Mouse (Mus musculus): ENCODE measurements around the gene Smdt1. TPM values are rescaled to one million over a fixed set of nuclear protein-coding genes. Genes with fewer than 3 reads are reported as not detected.

Smdt1 gene
- 10 to 100 TPM in 25 of 26 experiments, 1 to 10 TPM in 1; 9.2 to 43.0 (median 21.2) TPM for total RNA-seq (2018; cell fraction: chromatin; rRNA removed)
- 100 to 1,000 TPM; 168 to 308 (median 231) TPM for total RNA-seq (2018; cell fraction: cytosol; rRNA removed)
- total RNA-seq (2018; cell fraction: nucleus; rRNA removed) = 10 to 100 TPM; 18.5 to 85.0 (median 49.4) TPM
- polyA plus RNA-seq (2018) = 151 to 223 TPM (median 166 TPM) in 3 replicates

DNA sequence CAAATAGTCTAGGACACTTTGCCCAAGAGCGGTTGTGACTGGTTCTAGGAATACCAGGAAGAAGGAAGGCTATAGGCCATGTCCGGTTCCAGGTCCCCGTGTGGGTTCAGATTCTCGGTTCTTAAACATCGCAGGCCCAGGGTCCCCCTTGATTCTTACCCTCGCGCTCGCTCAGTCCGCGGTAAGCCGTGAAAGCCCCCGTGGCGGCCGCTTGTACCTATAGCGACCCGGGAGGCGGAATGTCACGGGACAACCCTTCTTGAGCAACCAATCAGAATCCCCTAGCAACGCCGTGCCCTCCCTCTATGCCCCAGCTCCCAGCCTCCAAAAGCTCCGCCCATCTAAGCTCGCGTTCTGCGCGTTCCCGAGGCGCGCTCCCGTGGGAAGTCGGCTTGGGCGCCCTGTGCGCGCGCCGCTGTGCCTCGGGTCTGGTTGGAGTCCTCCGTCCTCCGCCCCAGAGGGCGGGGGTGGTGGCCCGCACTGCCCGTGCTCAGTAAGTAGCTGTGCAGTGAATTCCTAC, at the start of gene Smdt1, which contains the start of the genes Naga and Pheta2:
Smdt1 (plus strand) TSS at position 367 of the 520 bp plus-strand sequence.
Naga (minus strand) TSS at position 333 of the 520 bp plus-strand sequence.
Pheta2 (plus strand) TSS at position 350 of the 520 bp plus-strand sequence.
- Histone ChIP-seq H3K27ac (peak within 1 kb of the TSS; percentile 77), H3K36me3 (ENCODE audit: inconsistent target) (peaks cover 32% of the 10 kb centered on the region), H3K79me2 (ENCODE audit: inconsistent target) (peaks cover 24% of the 10 kb centered on the region), H3K4me3 (ENCODE audit: inconsistent target) (peak within 1 kb of the TSS; percentile 95)
- 1% methylated on average over 38 of the region's 41 CpGs for WGBS (ENCODE audit: missing documents)

DNA sequence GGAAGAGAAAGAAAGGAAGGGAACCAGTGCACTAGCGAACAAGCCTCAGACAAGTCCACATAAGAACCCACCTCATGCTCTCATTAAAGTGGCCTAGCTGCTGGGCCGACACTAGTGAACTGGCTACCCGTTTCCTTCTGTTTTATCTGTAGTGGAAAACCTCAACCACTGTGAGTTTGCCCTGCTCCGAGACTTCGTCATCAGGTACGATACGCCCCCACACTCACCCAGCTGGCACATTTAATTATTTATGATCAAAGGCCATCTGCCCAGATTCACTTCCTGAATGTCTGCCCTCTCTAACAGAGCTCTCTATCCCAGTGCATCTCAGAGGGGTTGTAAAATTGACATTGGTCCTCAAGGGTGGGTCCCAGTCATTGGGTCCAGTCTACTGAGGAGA, 48.5 kb upstream of the Smdt1 start:
- no peak overlapping the region for H3K27ac ChIP-seq
- H3K79me2 ChIP-seq (ENCODE audit: inconsistent target) = no peaks in the 10 kb centered on the region
- no peaks in the 10 kb centered on the region for H3K36me3 ChIP-seq (ENCODE audit: inconsistent target)
- no peak overlapping the region for H3K4me3 ChIP-seq (ENCODE audit: inconsistent target)
- WGBS (ENCODE audit: missing documents) = 53% methylated on average over 7 of the region's 7 CpGs

DNA sequence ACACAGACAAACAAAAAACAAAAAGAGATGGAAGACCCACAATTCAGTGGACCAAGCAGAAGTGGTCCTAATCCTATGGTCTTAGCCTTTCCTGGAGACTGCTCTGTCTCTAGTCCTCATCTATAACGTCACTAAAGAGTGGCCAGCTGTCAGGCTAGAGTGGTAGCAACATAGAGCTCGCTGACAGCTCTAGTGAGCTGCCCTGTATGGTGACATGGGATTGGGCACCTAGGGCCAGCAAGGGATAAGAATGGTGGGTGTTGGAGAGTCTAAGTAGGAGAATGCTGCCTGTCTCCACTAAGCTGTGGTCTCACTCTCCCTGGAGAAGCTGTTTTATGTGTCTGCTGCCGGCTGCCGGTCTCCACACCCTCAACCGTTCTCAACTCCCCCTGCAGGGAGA, 45.9 kb upstream of the Smdt1 start:
- Histone ChIP-seq H3K79me2 (ENCODE audit: inconsistent target) (no peaks in the 10 kb centered on the region), H3K4me3 (ENCODE audit: inconsistent target) (no peak overlapping the region), H3K27ac (no peak overlapping the region), H3K36me3 (ENCODE audit: inconsistent target) (no peaks in the 10 kb centered on the region)
- WGBS (ENCODE audit: missing documents) = 42% methylated on average over 5 of the region's 5 CpGs

DNA sequence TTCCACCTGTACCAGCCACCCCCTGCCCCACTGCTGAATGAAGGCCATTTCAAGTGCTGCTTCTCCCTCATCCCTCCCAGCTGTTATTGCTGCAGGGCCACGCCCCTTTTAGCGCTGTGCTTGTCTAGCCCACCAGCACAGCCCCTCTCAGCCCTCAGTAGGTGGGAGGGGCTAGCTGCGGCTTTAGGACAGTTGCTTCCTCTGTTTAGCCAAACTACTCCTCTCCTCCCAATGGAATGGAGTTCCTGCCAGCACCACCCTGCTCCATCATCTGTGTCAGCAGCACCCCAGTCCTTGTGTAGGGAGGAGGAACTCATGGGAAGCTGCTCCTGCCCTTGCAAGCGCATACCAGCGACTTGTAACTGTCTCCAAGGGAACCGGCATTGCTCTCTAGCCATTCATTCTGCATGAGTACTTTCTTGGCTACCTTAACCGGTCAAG, 45.5 kb upstream of the Smdt1 start:
- no peak overlapping the region for H3K27ac ChIP-seq
- WGBS (ENCODE audit: missing documents) = 31% methylated on average over 7 of the region's 7 CpGs
- no peaks in the 10 kb centered on the region for H3K79me2 ChIP-seq (ENCODE audit: inconsistent target)
- H3K36me3 ChIP-seq (ENCODE audit: inconsistent target) = no peaks in the 10 kb centered on the region
- H3K4me3 ChIP-seq (ENCODE audit: inconsistent target) = no peak overlapping the region

DNA sequence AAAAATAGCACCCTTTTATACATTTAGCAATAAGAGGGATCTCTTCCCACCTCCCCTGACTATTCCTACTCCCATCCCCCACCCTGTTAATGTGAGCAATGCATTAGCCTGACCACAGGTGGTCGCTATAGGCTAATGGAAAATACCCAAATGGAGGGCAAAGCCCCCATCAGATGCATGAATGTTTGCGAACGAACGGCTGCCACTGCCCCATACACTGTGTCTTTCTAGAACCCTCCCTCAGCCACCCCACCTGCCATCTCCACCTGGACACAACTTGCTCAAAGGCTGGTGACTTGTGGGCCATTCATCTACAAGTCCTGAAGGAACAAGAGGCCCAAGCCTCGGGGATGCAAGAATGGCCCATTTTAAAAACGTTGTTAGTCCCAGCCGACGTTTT, 44.7 kb upstream of the Smdt1 start:
- Histone ChIP-seq H3K36me3 (ENCODE audit: inconsistent target) (no peaks in the 10 kb centered on the region), H3K79me2 (ENCODE audit: inconsistent target) (no peaks in the 10 kb centered on the region), H3K27ac (no peak overlapping the region), H3K4me3 (ENCODE audit: inconsistent target) (no peak overlapping the region)
- 54% methylated on average over 8 of the region's 8 CpGs for WGBS (ENCODE audit: missing documents)

DNA sequence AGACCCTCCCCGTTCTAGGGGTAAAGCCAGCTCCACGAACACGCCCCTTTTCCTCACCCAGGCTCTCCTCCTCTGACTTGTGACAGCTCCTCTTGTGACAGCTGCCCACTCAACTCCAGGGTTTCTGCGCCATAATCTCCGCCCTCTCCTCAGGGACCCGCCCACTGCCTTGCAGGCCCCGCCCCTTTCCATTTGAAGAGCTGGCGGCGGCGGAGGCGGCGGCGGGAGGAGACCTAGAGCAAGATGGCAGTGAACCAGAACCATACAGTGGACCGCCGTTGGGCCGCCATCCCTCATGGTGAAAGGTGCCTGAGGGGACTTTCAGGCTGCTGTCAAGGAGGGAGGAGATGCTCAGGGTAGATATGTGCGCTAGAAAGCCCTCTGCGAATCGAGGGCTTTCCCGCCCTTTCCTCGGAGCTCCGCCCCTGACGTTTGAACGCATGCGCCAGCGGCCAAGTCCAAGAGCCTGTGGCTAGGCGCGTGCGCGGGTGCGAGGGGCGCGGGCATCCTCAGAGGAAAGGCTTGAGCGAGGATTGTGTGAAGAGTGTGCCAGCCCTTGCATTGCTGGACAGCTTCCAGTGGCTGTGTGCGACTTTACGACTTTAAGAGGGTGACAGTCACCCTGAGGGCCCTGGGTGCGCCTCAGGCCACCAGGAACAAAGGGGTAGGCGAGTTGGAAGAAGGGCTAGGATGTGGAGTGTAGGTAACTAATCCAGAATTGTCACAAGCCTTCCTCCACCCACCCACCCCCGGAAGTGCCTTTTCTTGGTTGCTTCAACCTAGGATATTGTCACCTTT, 39.8 kb upstream of the Smdt1 start, which contains the start of gene Wbp2nl:
Wbp2nl (plus strand) TSS at position 191 of the 798 bp plus-strand sequence.
- no peaks in the 10 kb centered on the region for H3K79me2 ChIP-seq (ENCODE audit: inconsistent target)
- no peak within 1 kb of the TSS for H3K4me3 ChIP-seq (ENCODE audit: inconsistent target)
- no peak within 1 kb of the TSS for H3K27ac ChIP-seq
- H3K36me3 ChIP-seq (ENCODE audit: inconsistent target) = no peaks in the 10 kb centered on the region
- 69% methylated on average over 39 of the region's 39 CpGs for WGBS (ENCODE audit: missing documents)

DNA sequence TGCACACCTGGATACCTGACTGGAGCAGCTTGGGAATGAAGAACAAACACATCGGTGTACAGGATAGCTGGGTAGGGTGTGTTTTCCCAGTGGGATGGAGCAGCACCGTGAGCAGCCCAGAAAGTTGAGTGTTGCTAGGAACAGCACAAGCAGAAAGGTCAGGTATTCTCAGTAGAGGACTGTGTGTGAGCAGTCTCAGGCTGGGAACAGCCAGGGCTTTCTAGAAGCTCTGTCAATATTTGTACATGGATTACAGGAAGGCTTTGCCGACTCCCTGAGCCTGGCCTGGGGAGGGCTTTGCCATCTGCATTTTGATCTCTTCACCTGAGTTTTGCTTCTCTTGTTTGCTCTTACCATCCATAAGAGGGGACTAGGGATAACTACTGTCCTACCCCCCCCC, 31.7 kb upstream of the Smdt1 start:
- Histone ChIP-seq H3K79me2 (ENCODE audit: inconsistent target) (no peaks in the 10 kb centered on the region), H3K27ac (no peak overlapping the region), H3K36me3 (ENCODE audit: inconsistent target) (no peaks in the 10 kb centered on the region), H3K4me3 (ENCODE audit: inconsistent target) (no peak overlapping the region)
- whole genome bisulfite sequencing (ENCODE audit: missing documents) = 96% methylated on average over 3 of the region's 3 CpGs

DNA sequence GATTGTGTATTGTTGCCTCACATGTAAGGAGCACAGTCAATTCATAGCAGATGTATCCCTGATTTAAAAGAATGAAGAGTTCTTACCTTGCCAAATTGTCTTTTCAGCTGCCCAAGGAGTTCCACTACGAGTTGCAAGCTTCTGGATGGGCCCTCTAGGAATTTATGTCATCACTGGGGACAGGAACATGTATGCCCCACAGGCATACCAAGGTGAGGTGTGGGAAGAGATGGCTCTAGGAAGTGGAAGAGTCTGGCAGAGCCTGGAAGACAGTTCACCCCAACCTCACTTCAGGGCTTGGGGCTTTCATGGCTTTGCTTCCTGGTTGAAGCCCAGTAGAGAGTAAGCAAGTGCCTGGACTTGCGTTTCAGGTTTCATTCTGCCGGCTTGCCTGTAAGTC, 30.3 kb upstream of the Smdt1 start:
- Histone ChIP-seq H3K27ac (no peak overlapping the region), H3K4me3 (ENCODE audit: inconsistent target) (no peak overlapping the region), H3K36me3 (ENCODE audit: inconsistent target) (no peaks in the 10 kb centered on the region), H3K79me2 (ENCODE audit: inconsistent target) (no peaks in the 10 kb centered on the region)
- WGBS (ENCODE audit: missing documents) = 96% methylated on average over 3 of the region's 3 CpGs

DNA sequence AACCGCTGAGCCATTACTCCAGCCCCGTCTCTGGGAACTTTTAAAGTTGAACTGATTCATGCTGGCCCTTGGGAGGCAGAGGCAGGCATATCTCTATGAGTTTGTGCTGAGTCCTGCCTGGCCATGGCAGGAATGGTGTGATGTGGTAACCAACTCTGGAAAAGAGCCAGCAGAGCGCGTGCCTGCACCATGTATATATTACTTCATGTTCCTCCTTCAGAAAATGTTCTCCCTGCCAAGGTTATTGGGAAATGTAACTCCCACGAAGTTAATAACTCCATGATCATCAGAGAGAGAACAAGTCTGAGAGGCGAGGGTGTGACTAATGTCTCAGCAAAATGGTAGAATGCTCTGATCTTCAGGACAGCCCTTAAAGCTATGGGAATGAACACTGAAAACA, 20.9 kb upstream of the Smdt1 start:
- WGBS (ENCODE audit: missing documents) = 70% methylated on average over 5 of the region's 6 CpGs
- no peak overlapping the region for H3K4me3 ChIP-seq (ENCODE audit: inconsistent target)
- no peak overlapping the region for H3K27ac ChIP-seq
- H3K79me2 ChIP-seq (ENCODE audit: inconsistent target) = no peaks in the 10 kb centered on the region
- no peaks in the 10 kb centered on the region for H3K36me3 ChIP-seq (ENCODE audit: inconsistent target)

DNA sequence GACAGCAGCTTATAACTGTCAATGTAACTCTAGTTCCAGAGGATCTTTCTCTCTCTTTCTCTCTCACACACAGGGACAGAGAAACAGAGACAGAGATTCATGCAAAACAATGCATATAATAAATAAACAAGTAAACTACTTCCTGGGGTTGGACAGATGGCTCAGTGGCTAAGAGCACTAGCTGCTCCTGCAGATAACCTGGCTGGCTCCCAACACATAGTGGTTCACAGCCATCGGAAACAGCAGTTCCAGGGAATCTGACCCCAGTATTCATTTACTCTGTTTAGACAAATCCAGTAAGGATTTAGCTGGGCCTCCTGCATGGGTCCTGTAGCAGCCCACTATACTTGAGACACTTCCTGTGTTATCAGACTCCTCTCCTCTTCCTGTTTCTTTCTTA, 19.1 kb upstream of the Smdt1 start:
- Histone ChIP-seq H3K4me3 (ENCODE audit: inconsistent target) (no peak overlapping the region), H3K27ac (no peak overlapping the region), H3K79me2 (ENCODE audit: inconsistent target) (no peaks in the 10 kb centered on the region), H3K36me3 (ENCODE audit: inconsistent target) (no peaks in the 10 kb centered on the region)
- 78% methylated on average over 1 of the region's 1 CpGs for WGBS (ENCODE audit: missing documents)

DNA sequence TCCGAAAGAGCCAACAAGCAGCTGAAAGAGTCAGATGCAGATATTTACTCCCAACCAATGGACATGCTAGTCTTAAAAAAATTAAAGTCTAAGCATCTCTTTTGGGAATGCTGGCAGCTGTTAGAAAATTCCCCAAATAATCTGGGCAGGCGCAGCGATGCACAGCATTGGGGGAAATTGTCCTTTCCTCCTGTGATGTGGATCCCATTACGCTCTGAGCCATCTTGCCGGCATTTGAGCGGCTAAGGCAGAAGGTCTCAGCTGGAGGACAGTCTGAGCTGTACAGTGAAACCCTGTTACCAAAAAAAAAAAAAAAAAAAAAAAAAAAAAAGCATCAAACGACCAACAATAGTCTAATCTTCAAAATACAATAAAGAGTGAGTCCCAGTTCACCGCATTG, 16.6 kb upstream of the Smdt1 start:
- no peaks in the 10 kb centered on the region for H3K36me3 ChIP-seq (ENCODE audit: inconsistent target)
- H3K27ac ChIP-seq = no peak overlapping the region
- WGBS (ENCODE audit: missing documents) = 96% methylated on average over 6 of the region's 8 CpGs
- no peak overlapping the region for H3K4me3 ChIP-seq (ENCODE audit: inconsistent target)
- no peaks in the 10 kb centered on the region for H3K79me2 ChIP-seq (ENCODE audit: inconsistent target)

DNA sequence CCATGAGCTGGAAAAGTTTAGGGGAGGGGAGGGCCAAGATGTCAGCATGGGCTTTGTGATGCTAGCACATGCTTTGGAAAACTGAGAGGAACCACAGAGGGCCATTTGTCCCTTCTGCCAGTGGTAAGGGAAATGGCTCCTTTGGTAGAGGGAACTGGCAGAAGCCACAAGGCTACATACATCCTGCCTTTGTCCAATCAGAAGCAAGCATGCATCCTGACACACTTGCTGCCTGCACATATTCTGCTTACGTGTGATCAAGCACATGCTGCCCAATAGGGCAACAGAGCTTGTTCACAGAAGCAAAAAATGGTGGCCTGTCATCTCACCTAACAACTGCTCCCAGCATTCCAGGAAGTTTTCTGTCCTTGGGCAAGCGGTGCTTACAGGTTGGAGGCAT, 13.4 kb upstream of the Smdt1 start:
- 50% methylated on average over 2 of the region's 2 CpGs for WGBS (ENCODE audit: missing documents)
- Histone ChIP-seq H3K27ac (no peak overlapping the region), H3K79me2 (ENCODE audit: inconsistent target) (no peaks in the 10 kb centered on the region)

DNA sequence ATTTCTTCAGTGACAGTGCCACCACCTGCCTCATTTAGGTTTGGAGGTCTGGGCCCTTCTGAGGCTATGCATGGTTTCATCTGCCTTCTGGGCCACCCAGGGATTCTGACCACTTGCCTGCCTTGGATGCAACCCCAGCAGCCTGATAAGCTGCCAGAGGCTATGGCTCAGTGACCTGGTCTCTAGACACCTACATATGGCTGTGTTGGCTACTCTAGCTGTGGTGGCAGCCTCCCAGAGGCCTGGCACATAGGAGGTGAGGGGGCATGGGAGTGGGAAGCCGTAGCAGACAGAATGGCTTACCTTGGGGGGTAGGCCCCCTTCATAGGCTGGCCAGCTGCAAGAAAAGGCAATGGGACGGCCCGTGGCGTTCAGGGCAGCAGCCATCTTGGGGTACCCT, 3.6 kb upstream of the Smdt1 start:
- WGBS (ENCODE audit: missing documents) = 100% methylated on average over 3 of the region's 4 CpGs
- Histone ChIP-seq H3K4me3 (ENCODE audit: inconsistent target) (no peak overlapping the region), H3K79me2 (ENCODE audit: inconsistent target) (peaks cover 24% of the 10 kb centered on the region), H3K27ac (no peak overlapping the region), H3K36me3 (ENCODE audit: inconsistent target) (peaks cover 57% of the 10 kb centered on the region)

More for the DNA sequence above, 13.4 kb upstream of the Smdt1 start:
- H3K4me3 ChIP-seq (ENCODE audit: inconsistent target) = no peak overlapping the region
- H3K36me3 ChIP-seq (ENCODE audit: inconsistent target) = peaks cover 16% of the 10 kb centered on the region; the same call in 1 of the 2 replicates

DNA sequence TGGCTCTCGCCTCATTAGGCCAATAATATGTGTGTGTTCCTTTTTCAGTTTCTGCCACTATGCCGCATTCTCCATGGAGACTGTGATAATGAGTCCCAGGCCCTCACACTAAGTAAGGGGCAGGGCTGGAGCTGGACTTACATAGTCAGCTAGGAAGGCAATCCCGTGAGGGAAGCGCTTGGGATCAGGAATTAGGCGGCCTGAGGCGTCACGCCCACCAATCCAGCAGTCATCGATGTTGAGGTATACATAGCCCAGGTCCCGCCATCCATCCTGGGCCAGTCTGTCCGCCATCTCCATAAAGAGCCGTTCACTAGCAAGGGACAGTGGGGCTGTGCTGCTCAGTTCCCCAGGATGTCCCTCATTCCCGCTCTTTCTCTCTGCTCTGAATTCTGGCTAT, 2.1 kb upstream of the Smdt1 start:
- peaks cover 24% of the 10 kb centered on the region for H3K79me2 ChIP-seq (ENCODE audit: inconsistent target)
- H3K36me3 ChIP-seq (ENCODE audit: inconsistent target) = peaks cover 43% of the 10 kb centered on the region
- no peak overlapping the region for H3K4me3 ChIP-seq (ENCODE audit: inconsistent target)
- WGBS (ENCODE audit: missing documents) = 89% methylated on average over 11 of the region's 12 CpGs
- H3K27ac ChIP-seq = no peak overlapping the region

DNA sequence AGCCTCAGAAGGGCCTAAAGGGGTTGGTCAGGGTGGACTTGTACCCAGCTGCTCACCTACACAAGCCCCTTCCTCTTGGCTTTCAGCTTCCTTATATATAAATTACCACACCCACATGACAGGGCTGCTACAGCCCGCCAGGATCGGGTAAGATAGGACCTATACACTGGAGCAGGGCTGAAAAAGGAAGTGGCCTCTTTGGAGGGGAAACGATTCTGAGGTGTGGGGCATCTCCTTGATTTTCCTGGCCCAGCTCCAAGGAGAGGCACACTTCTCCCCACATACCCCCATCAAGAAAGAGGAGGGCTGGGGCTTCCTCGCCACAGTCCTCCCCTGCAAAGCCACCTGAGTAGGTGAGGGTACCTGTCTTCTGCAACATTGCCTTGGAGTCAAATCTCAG, 884 bp upstream of the Smdt1 start:
- Histone ChIP-seq H3K4me3 (ENCODE audit: inconsistent target) (peak overlapping the region; percentile 95), H3K27ac (peak overlapping the region; percentile 77), H3K36me3 (ENCODE audit: inconsistent target) (peaks cover 32% of the 10 kb centered on the region), H3K79me2 (ENCODE audit: inconsistent target) (peaks cover 24% of the 10 kb centered on the region)
- WGBS (ENCODE audit: missing documents) = 0% methylated on average over 4 of the region's 4 CpGs

Data from macrophage (primary cell).